Mouse (Mus musculus): ENCODE measurements at regions not wholly inside any gene's neighbourhood (a gene's known extent, or its start where the extent isn't known, plus 50 kb on each side); places are given as distances from the start of the nearest gene placed in this dataset.

DNA sequence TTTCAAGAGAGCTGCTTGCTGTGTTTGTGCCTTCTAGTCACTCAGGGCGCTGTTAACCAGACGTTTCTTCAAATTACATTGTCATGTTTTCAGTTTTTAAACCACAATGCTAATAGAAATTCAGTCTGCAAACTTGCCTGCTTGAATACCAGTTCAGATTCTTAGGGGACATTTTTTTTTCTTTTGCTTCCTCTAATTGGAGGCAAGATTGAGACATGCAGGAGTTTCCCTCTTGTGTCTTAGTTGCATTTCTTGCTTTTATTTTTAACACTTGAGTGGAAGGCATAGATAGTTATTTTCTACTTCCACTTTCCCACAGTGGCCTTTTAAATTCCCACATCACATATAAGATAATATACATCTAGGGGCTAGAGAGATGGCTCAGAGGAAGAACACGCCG lies 246.8 kb downstream of the Grpr start:
- DNase-seq (ENCODE audit: extremely low read depth, insufficient read length, low spot score) = no peak

DNA sequence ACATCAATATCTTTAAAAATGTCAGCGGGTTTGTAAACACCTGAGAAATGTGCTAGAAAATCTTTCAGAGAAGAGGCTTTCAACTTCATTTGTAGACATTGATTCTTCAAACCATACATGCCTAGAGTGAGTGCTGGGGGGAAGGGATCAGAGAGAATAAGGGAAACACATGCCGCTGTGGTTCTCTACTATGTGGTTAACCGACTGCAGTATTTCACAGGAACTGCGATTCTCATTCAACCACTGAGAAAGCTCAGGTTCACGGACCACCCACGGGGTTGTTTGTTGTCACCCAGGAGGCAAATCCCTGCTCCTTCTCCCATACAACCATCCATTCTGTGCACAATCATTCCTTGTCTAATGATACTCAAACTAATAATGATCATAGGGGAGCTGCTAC lies 248.4 kb downstream of the Grpr start:
- DNase-seq (ENCODE audit: extremely low read depth, insufficient read length, low spot score) = no peak

DNA sequence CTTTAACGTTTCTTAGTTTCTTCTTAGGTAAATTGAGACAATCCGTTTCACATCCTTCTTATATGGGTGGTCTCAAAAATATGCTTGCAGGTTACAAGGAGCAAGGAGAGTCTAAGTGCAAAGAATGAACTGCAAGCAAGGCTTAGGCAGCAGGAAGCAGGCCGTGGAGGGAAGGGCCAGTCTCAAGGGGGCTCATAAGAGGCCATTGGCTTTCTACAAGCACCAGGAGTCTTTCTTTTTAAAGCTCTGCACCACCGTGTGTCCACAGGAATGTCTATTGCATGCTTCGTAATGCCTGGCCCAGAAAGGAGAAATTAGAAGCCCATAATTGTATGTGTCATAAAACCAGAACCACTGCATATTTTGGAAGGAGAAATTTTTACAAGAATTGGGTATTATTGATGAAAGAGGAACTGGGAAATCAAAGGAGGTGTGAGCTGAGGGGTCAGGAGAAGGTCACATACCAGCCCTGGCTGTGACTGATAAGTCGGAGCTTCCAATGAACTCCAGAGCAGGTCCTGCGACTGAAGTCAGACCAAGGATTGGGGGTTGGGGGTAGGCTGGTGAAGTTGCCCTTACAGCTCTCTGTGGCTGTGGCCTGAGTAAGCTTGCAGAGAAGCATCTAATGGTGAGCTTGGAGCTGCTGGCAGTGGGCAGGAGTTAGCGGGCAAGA lies 252.4 kb downstream of the Grpr start:
- no peak for DNase-seq (ENCODE audit: extremely low read depth, insufficient read length, low spot score)

DNA sequence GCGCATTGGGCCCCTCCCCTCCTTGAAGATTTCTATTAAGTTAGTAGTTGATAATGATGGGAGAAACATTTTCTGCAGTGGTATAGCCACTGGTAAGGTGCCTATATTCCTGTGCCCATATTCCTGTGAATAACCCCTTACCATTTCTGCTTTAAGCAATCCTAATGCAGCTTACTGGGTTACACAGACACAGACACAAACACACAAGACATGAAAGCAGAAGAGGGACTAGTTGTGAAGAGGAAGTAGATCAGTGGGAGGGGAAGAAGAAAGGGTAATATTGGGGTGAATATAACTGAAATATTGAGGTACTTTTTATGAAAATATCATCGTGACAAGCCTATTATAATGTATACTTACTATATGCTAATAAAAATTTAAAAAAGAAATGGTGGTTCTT lies 288.2 kb downstream of the Grpr start:
- no peak for DNase-seq (ENCODE audit: extremely low read depth, insufficient read length, low spot score)

DNA sequence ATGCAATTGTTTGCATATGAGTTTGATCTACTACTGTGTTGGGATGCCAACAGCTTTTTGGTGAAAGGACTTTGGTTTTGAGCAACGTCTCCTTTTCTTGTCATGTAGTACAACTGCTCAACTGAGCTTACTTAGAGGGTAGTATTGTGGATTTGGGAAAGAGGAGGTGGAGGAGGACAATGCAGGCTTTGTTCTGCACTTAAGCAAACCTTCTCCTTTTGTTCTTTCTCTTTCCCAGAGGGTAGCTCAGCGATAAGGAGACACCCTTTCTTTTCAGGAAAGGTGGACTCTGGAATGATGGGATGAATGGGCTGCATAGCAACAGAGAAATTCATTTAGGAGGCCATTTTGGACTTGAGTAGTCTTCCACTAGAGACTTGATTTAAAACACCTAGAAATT lies 288.6 kb upstream of the S100g start:
- no peak for DNase-seq (ENCODE audit: extremely low read depth, insufficient read length, low spot score)

DNA sequence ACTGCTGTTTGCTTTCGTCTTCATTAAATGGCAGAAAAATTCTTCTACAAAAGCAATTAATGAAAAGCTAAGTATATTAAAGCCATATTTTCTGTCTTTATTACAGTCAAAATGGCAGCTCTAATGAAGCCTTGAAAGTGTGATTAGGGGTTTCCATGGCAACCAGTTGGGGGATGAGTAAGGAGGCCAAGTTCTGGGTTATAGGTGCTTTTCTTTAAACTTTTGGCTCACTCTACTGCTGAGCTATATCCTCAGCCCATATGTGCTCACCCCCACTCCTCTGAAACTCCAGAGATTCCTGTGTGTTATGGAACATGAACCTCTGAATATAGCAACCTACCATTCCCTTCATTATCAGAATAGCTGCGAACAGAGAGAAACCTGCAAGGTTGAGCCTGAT lies 240.9 kb upstream of the S100g start:
- no peak for DNase-seq (ENCODE audit: extremely low read depth, insufficient read length, low spot score)

DNA sequence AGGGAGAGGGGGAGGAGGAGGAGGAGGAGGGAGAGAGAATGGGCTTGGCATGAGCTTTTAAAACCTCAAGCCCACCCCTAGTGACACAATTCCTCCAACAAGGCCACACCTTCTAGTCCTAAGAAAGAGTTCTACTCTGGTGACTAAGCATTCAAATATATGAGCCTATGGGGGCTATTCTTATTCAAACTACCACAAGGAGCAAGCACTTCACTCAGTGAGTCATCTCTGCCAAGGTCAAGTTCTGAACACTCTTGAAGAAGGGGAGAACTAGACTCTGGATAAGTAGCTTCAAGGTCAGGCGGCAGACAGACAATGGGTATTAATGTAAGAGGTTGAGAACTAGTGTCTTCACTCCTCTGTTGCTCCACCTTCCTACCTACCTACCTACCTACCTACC lies 239.0 kb upstream of the S100g start:
- no peak for DNase-seq (ENCODE audit: extremely low read depth, insufficient read length, low spot score)

DNA sequence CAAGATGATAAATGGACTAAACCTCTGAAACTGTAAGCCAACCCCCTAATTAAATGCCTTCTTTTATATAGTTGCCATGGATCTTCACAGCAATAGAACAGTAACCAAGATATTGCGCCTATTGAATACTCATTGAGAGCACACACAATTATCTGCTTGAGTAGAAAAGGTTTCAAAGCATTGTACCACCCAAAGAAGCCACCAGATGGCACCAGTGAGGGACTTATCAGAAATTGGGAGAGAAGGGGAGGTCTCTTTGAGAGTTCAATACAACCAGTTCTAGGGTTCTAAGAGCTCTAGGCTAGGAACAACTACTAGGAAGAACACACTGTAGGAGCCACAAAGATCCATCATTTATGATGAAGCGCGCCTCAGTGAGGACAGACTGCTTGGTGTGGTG lies 217.2 kb upstream of the S100g start:
- DNase-seq (ENCODE audit: extremely low read depth, insufficient read length, low spot score) = no peak

DNA sequence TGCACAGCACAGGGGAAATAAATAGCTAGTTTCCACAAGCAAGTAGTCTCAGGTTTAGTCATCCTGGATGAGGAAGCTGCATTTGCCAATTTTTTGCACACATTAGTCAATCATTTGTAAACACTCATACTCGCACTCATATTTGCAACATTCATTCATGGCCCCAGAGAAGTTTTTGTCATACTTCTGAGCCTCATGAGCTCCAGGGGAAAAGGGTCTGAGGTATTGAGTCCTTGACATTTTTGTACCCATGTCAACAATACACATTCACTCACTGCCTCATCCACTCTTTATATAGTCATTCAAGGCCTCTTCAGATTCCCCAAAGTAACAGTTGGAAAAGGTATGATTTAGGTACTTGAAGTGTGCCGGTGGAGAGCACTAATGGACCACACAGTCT lies 200.4 kb upstream of the S100g start:
- DNase-seq (ENCODE audit: extremely low read depth, insufficient read length, low spot score) = no peak

DNA sequence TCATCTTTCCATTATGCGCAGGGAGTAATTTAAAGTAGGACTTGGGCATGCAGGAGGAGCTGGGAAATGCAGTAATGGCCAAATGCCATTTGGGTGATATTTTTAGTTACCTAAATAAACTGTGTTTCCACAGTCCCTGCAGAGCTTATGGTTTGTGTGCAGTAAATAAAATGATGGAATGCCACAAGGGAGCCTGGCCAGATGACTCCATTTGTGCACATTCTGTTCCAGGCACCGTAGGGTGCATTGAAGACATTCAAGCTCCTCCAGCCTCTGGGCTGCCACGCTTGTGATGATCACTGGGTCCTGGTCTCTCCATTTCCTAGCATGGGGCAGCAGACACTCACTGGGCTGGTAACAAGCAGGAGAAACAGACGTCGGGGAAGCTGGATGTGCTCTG lies 190.9 kb upstream of the S100g start:
- no peak for DNase-seq (ENCODE audit: extremely low read depth, insufficient read length, low spot score)

DNA sequence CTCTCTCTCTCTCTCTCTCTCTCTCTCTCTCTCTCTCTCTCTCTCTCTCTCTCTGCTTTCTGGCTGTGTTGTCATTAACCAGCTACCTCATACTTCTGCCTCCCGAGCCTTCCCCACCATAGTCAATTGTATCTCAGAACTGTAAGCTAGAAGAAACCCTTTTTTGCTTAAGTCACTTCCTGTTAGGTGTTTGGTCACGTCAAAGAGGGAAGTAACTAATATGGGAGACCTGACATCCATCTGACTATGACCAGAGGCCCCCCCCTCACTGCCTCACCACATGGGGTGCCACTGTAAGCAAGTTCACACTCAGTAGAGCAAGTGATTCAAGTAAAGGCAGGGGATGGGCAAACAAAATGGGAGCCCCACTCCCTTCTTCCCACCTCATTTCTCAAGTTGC lies 187.6 kb upstream of the S100g start:
- no peak for DNase-seq (ENCODE audit: extremely low read depth, insufficient read length, low spot score)

DNA sequence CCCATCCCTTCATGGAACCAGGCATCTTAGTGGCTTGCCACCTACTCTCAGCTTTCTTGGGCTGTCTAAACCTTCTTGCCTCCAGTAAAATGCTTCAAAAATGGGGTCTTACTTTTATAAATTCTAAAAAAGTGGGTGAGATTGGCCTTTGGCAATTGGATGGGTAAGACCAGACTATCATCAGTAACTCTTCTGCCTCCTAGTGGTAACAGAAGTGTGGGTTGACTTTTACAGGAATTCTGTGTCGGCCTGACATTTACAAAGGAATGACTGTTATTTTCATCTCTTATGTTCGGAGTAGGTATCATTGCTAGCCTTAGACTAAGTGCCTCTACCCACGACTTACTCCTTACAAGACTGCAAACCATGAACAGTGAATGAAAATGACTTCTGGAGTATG lies 180.1 kb upstream of the S100g start:
- DNase-seq (ENCODE audit: extremely low read depth, insufficient read length, low spot score) = no peak

DNA sequence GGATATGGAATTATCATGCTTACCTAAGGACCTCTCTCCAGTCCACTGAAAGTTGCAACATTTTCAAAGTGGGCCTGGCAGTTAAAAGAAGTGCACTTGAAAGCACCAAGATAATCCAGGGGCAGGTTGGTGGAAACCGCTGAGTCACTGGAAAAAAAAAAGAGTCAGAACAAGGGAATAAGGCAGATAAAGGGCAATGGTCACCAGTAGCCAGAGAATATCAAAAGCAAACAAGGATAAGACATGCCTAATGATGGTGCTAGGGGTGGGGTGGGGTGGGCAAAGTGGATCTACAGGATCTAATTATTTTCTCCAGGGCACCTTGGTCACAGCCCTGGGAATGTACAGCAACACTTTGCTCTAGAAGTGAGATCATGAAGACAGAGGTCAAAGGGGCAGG lies 175.1 kb upstream of the S100g start:
- DNase-seq (ENCODE audit: extremely low read depth, insufficient read length, low spot score) = no peak

DNA sequence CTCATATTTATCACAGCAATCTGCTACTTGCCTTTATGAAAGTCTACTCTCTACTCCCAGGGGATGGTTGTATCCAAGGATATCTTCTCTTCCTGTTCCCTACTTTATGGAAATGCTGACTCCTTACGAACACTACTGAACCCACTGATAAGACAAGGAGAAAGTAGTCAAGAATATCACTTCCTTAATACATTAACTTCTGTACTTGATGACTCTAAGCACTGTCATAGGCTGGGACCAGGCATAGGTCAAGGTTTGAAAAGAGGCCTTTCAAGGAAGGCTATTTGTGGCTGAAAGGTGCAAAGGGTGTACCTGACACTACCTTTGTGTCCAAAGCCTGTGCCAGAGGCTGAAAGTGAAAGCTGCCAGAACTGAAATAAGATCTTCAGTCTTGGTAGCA lies 164.2 kb upstream of the S100g start:
- DNase-seq (ENCODE audit: extremely low read depth, insufficient read length, low spot score) = no peak

DNA sequence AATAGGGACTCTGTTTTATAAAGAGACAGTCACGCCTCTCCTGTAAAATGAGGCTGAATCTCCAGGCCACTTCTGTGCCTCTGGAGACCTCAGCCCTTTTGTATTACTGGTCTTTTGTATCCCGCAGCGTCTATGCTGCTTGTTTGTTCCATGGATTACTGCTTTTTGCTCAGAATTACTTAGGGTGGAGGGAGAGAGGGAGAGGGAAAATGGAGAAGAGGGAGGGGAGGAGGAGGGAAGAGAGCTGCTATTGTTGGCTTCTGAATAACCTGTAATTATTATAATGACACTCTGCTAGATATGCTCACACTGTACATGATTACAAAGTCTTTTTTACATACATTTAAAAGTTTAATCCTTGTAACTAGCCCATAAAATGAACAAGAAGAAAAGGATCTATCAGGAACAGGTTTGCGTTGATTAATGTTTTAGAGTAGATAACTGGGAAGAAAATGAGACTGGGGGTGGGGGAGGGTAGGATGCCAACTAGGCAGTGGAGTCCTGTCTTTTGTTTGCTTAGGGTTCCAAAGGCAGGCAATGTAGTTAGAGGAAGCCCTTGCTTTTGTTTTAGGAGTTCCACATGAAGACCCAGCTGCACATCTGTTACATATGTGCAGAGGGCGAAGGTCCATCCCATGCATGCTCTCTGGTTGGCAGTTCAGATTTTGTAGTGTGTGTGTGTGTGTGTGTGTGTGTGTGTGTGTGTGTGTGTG lies 153.4 kb upstream of the S100g start:
- no peak for DNase-seq (ENCODE audit: extremely low read depth, insufficient read length, low spot score)

DNA sequence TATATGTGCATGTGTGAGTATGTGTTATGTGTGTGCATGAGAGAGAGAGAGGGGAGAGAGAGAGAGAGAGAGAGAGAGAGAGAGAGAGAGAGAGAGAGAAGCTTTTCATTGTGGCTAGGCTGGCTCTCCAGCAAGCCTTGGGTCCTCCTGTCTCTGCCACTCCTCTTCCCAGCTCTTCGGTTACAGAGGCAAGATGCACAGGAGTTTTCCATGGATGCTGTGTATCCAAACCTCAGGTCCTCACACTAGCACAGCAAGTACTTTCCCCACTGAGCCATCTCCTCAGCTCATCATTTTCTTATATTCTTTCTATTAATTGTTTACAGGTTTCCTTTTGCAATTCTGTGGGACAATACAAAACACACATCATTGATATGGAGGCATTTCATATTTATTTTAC lies 152.8 kb upstream of the S100g start:
- DNase-seq (ENCODE audit: extremely low read depth, insufficient read length, low spot score) = no peak

DNA sequence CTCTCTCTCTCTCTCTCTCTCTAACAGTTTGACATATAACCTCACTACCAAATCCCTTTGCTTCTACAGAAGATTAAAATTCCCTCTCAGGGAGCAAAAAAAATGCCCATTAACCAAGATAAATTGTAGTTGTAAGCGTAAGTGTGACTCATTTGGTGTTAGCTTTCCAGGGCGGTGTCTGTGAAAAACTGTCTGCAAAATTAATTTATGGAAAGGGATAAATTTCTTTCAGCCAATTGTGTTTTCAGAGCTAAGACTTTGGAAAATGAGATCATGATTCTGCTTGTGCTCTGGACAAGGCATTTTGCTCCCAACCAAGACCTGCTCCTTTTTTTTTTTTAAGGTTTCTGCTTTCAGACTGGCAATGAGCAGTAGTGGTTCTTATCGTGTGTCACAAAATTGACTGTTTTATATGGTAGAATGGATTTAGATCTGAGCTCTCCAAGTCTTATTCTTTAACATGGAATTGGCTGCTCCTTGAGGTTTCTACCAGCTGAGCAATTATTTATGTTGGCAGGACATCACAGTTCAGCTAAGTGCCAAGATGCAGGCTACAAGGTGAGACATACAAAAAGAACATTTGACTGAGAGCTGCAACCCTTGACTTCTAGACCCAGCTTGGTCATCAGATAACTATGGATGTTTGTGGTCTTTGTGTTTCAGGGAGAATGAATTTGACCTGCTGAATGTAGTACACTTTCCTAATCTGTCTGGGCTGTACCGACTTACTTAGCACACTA lies 130.8 kb upstream of the S100g start:
- DNase-seq (ENCODE audit: extremely low read depth, insufficient read length, low spot score) = peak; percentile 38

All from 3134 (cell line).